Mouse (Mus musculus) forebrain, embryonic 10.5 days (tissue): ENCODE results near the gene Hipk2. TPM values are rescaled to one million over a fixed set of nuclear protein-coding genes. Genes with fewer than 3 reads are reported as not detected.
A peak's percentile ranks its signal among the peaks of the same experiment; 100 is the strongest.
"Not testable (repeated sequence)": the region's sequence is repeated elsewhere in the genome, so short reads cannot be mapped to it uniquely, and the experiment has no call there.

Experiments used
- DNase-seq: peaks from one replicate; pipeline ENCODE4 v3.0.0-alpha.2; 2017; ENCODE audit warnings: low spot score; ENCODE audit errors: extremely low spot score
- H3K27ac ChIP-seq: fragments of 300-500 bp; sonication (generic); 2 replicates; pipeline ENCODE4 v1.5.1; 2016; ENCODE audit warnings: mild to moderate bottlenecking
- H3K27me3 ChIP-seq: fragments of 300-500 bp; sonication (generic); 2 replicates; pipeline ENCODE4 v1.6.1; 2016; ENCODE audit warnings: mild to moderate bottlenecking; ENCODE audit not compliant: poor library complexity, severe bottlenecking
- H3K36me3 ChIP-seq: fragments of 300-500 bp; sonication (generic); replicated peaks from 2 replicates; pipeline ENCODE4 v1.6.1; 2016; ENCODE audit warnings: mild to moderate bottlenecking, moderate library complexity
- H3K4me1 ChIP-seq: fragments of 300-500 bp; sonication (generic); 2 replicates; pipeline ENCODE4 v1.6.1; 2016
- H3K4me3 ChIP-seq: fragments of 300-500 bp; sonication (generic); 2 replicates; pipeline ENCODE4 v1.5.1; 2016; ENCODE audit warnings: mild to moderate bottlenecking, moderate library complexity
- H3K9me3 ChIP-seq: fragments of 300-500 bp; sonication (generic); 2 replicates; pipeline ENCODE4 v1.6.1; 2016; ENCODE audit warnings: mild to moderate bottlenecking, moderate library complexity
- WGBS: fragments of 180-500 bp; shearing (Covaris S2); methylation state at CpG from one replicate; pipeline ENCODE4 v1.1.7; 2016; 5-methylcytosine and 5-hydroxymethylcytosine counted together
- polyA plus RNA-seq: library from polyadenylated mRNA; unstranded; fragments of >200 nt; fragmentation: Nextera tagmentation; extraction: Ambion mirVana; gene quantifications from 2 replicates; pipeline ENCODE4 v1.2.1, GENCODE M21; 2016

The Hipk2 gene
- polyA plus RNA-seq, 1 experiment from 2014 or later = 29.0 TPM

GRCm38 (mm10) chr6:38687216-38687615, 188.7 kb downstream of the Hipk2 start:
- Histone ChIP-seq H3K9me3 (no peaks in the 10 kb centered on the region), H3K4me3 (no peak overlapping the region), H3K27ac (no peak overlapping the region), H3K4me1 (0 out of 2 replicates have a peak, but pooled peaks cover 4% of the 10 kb centered on the region), H3K36me3 (peaks cover 41% of the 10 kb centered on the region), H3K27me3 (no peaks in the 10 kb centered on the region)
- DNase-seq = no peak
- WGBS = 66% methylated on average over 11 of the region's 11 CpGs

- H3K4me3 ChIP-seq = no peak overlapping the region
- WGBS = 73% methylated on average over 2 of the region's 2 CpGs
- H3K36me3 ChIP-seq = peaks cover 16% of the 10 kb centered on the region
- H3K9me3 ChIP-seq = no peaks in the 10 kb centered on the region
- DNase-seq = no peak
- no peak overlapping the region for H3K27ac ChIP-seq
- H3K27me3 ChIP-seq = no peaks in the 10 kb centered on the region
- no peaks in the 10 kb centered on the region for H3K4me1 ChIP-seq
Measured at GRCm38 (mm10) chr6:38682532-38682931, 193.4 kb downstream of the Hipk2 start.

- H3K4me3 ChIP-seq = no peak overlapping the region
- 78% methylated on average over 9 of the region's 9 CpGs for WGBS
- H3K4me1 ChIP-seq = no peaks in the 10 kb centered on the region
- H3K27me3 ChIP-seq = no peaks in the 10 kb centered on the region
- no peaks in the 10 kb centered on the region for H3K9me3 ChIP-seq
- no peaks in the 10 kb centered on the region for H3K36me3 ChIP-seq
- no peak overlapping the region for H3K27ac ChIP-seq
- DNase-seq = no peak
Measured at GRCm38 (mm10) chr6:38677629-38678028, 198.3 kb downstream of the Hipk2 start.

- DNase-seq = no peak
- no peaks in the 10 kb centered on the region for H3K4me1 ChIP-seq
- no peaks in the 10 kb centered on the region for H3K9me3 ChIP-seq
- no peak overlapping the region for H3K4me3 ChIP-seq
- WGBS = 87% methylated on average over 14 of the region's 14 CpGs
- no peaks in the 10 kb centered on the region for H3K36me3 ChIP-seq
- no peaks in the 10 kb centered on the region for H3K27me3 ChIP-seq
- H3K27ac ChIP-seq = no peak overlapping the region
Measured at GRCm38 (mm10) chr6:38676723-38677122, 199.2 kb downstream of the Hipk2 start.

- Histone ChIP-seq H3K27me3 (no peaks in the 10 kb centered on the region), H3K27ac (no peak overlapping the region), H3K9me3 (no peaks in the 10 kb centered on the region), H3K4me1 (no peaks in the 10 kb centered on the region), H3K36me3 (no peaks in the 10 kb centered on the region), H3K4me3 (no peak overlapping the region)
- DNase-seq = no peak
- 91% methylated on average over 6 of the region's 6 CpGs for WGBS
Measured at GRCm38 (mm10) chr6:38676217-38676616, 199.7 kb downstream of the Hipk2 start.

GRCm38 (mm10) chr6:38672011-38672410, 204.0 kb downstream of the Hipk2 start:
- no peak overlapping the region for H3K27ac ChIP-seq
- no peaks in the 10 kb centered on the region for H3K36me3 ChIP-seq
- no peaks in the 10 kb centered on the region; the same call in 1 of the 2 replicates for H3K27me3 ChIP-seq
- H3K9me3 ChIP-seq = no peaks in the 10 kb centered on the region
- 94% methylated on average over 3 of the region's 3 CpGs for WGBS
- no peak for DNase-seq
- no peak overlapping the region for H3K4me3 ChIP-seq
- H3K4me1 ChIP-seq = peaks cover 3% of the 10 kb centered on the region; the same call in 1 of the 2 replicates

- Histone ChIP-seq H3K9me3 (no peaks in the 10 kb centered on the region), H3K27me3 (no peaks in the 10 kb centered on the region; the same call in 1 of the 2 replicates), H3K36me3 (no peaks in the 10 kb centered on the region), H3K27ac (no peak overlapping the region), H3K4me3 (no peak overlapping the region), H3K4me1 (peaks cover 6% of the 10 kb centered on the region; the same call in 1 of the 2 replicates)
- WGBS = 84% methylated on average over 7 of the region's 7 CpGs
- no peak for DNase-seq
Measured at GRCm38 (mm10) chr6:38671270-38671669, 204.7 kb downstream of the Hipk2 start.

GRCm38 (mm10) chr6:38670488-38670887, 205.5 kb downstream of the Hipk2 start:
- DNase-seq, H3K4me3 ChIP-seq, H3K36me3 ChIP-seq, H3K27ac ChIP-seq, H3K27me3 ChIP-seq, H3K9me3 ChIP-seq, H3K4me1 ChIP-seq: not testable (repeated sequence)
- WGBS = 80% methylated on average over 1 of the region's 1 CpGs

GRCm38 (mm10) chr6:38669580-38669979, 206.4 kb downstream of the Hipk2 start:
- no peaks in the 10 kb centered on the region for H3K9me3 ChIP-seq
- H3K4me1 ChIP-seq = peaks cover 6% of the 10 kb centered on the region; the same call in 1 of the 2 replicates
- H3K27ac ChIP-seq = no peak overlapping the region
- WGBS = 65% methylated on average over 6 of the region's 6 CpGs
- no peak overlapping the region for H3K4me3 ChIP-seq
- no peaks in the 10 kb centered on the region for H3K36me3 ChIP-seq
- DNase-seq = no peak
- peaks cover 15% of the 10 kb centered on the region for H3K27me3 ChIP-seq

- Histone ChIP-seq H3K4me1 (peaks cover 22% of the 10 kb centered on the region), H3K9me3 (no peaks in the 10 kb centered on the region), H3K4me3 (peak within 1 kb of the TSS; percentile 66), H3K27ac (peak within 1 kb of the TSS; percentile 76), H3K27me3 (peaks cover 61% of the 10 kb centered on the region), H3K36me3 (no peaks in the 10 kb centered on the region)
- under 1% methylated on average over 84 of the region's 84 CpGs for WGBS
- DNase-seq = peak; percentile 37
Measured at GRCm38 (mm10) chr6:38662714-38663615, 213.0 kb downstream of the Hipk2 start, which contains the start of gene Clec2l. Gene Clec2l, plus strand, starts transcription at chr6:38663069.

GRCm38 (mm10) chr6:38661626-38662025, 214.3 kb downstream of the Hipk2 start:
- no peaks in the 10 kb centered on the region for H3K9me3 ChIP-seq
- H3K36me3 ChIP-seq = no peaks in the 10 kb centered on the region
- peaks cover 20% of the 10 kb centered on the region for H3K4me1 ChIP-seq
- H3K4me3 ChIP-seq = no peak overlapping the region
- DNase-seq = no peak
- H3K27me3 ChIP-seq = peaks cover 61% of the 10 kb centered on the region
- WGBS = 19% methylated on average over 4 of the region's 4 CpGs
- no peak overlapping the region for H3K27ac ChIP-seq

GRCm38 (mm10) chr6:38650263-38650937, 225.6 kb downstream of the Hipk2 start:
- no peaks in the 10 kb centered on the region for H3K36me3 ChIP-seq
- WGBS = 43% methylated on average over 14 of the region's 14 CpGs
- H3K4me3 ChIP-seq = no peak overlapping the region
- no peaks in the 10 kb centered on the region for H3K27me3 ChIP-seq
- no peaks in the 10 kb centered on the region for H3K4me1 ChIP-seq
- H3K9me3 ChIP-seq = no peaks in the 10 kb centered on the region
- H3K27ac ChIP-seq = no peak overlapping the region
- DNase-seq = peak; percentile 71

- Histone ChIP-seq H3K4me3 (no peak overlapping the region), H3K36me3 (no peaks in the 10 kb centered on the region), H3K27me3 (no peaks in the 10 kb centered on the region), H3K27ac (no peak overlapping the region), H3K9me3 (no peaks in the 10 kb centered on the region), H3K4me1 (no peaks in the 10 kb centered on the region)
- 72% methylated on average over 3 of the region's 3 CpGs for WGBS
- no peak for DNase-seq
Measured at GRCm38 (mm10) chr6:38649545-38649944, 226.4 kb downstream of the Hipk2 start.
